Mouse (Mus musculus) kidney, embryonic 14.5 days (tissue): ENCODE results near the gene N4bp2l1. TPM values are rescaled to one million over a fixed set of nuclear protein-coding genes. Genes with fewer than 3 reads are reported as not detected.
A peak's percentile ranks its signal among the peaks of the same experiment; 100 is the strongest.

Source experiments
- ATAC-seq: fragments of 200-750 bp; cut with Nextera tagmentation; 2 replicates; pipeline ENCODE4 v1.8.0; 2017; ENCODE audit warnings: moderate number of reproducible peaks, mild to moderate bottlenecking, moderate TSS enrichment, moderate library complexity; ENCODE audit not compliant: low FRiP score, low TSS enrichment
- H3K27ac ChIP-seq: fragments of 300-500 bp; sonication (generic); 2 replicates; pipeline ENCODE4 v1.5.1; 2014; ENCODE audit warnings: low read depth, mild to moderate bottlenecking, low read length, moderate library complexity, mixed read lengths
- H3K27me3 ChIP-seq: fragments of 300-500 bp; sonication (generic); 2 replicates; pipeline ENCODE4 v1.6.1; 2014; ENCODE audit warnings: mild to moderate bottlenecking, low read length; ENCODE audit not compliant: control insufficient read depth, insufficient read depth
- H3K36me3 ChIP-seq: fragments of 300-500 bp; sonication (generic); 2 replicates; pipeline ENCODE4 v1.6.1; 2014; ENCODE audit warnings: low read length, mixed read lengths; ENCODE audit not compliant: control insufficient read depth, insufficient read depth
- H3K4me1 ChIP-seq: fragments of 300-500 bp; sonication (generic); 2 replicates; pipeline ENCODE4 v1.6.1; 2014; ENCODE audit warnings: low read length, mixed read lengths; ENCODE audit not compliant: control insufficient read depth, insufficient read depth
- H3K4me2 ChIP-seq: fragments of 300-500 bp; sonication (generic); replicated peaks from 2 replicates; pipeline ENCODE4 v1.6.1; 2014; ENCODE audit warnings: low read depth, mild to moderate bottlenecking, low read length
- H3K4me3 ChIP-seq: fragments of 300-500 bp; sonication (generic); 2 replicates; pipeline ENCODE4 v1.5.1; 2014; ENCODE audit warnings: mild to moderate bottlenecking, low read length
- H3K9ac ChIP-seq: fragments of 300-500 bp; sonication (generic); 2 replicates; pipeline ENCODE4 v1.6.1; 2014; ENCODE audit warnings: low read depth, mild to moderate bottlenecking, low read length, moderate library complexity
- H3K9me3 ChIP-seq: fragments of 300-500 bp; sonication (generic); 2 replicates; pipeline ENCODE4 v1.6.1; 2016; ENCODE audit warnings: low read length; ENCODE audit not compliant: control insufficient read depth
- WGBS: fragments of 180-500 bp; shearing (Covaris S2); extraction: QIAGEN DNeasy Blood & Tissue Kit; methylation state at CpG from one replicate; pipeline ENCODE4 v1.1.7; 2014; 5-methylcytosine and 5-hydroxymethylcytosine counted together
- polyA plus RNA-seq: library from polyadenylated mRNA; unstranded; fragments of >200 nt; fragmentation: Nextera tagmentation; extraction: Ambion mirVana; gene quantifications from 2 replicates; pipeline ENCODE4 v1.2.1, GENCODE M21; 2014

Gene N4bp2l1
- polyA plus RNA-seq, 1 experiment from 2014 or later, result 5.5 TPM

GRCm38 (mm10) chr5:150578613-150579171 is 18.3 kb downstream of the N4bp2l1 start:
- no peaks in the 10 kb centered on the region for H3K36me3 ChIP-seq
- peaks cover under 1% of the 10 kb centered on the region; the same call in 1 of the 2 replicates for H3K4me1 ChIP-seq
- H3K27ac ChIP-seq, result no peak overlapping the region
- 39% methylated on average over 6 of the region's 6 CpGs for WGBS
- H3K9ac ChIP-seq, result no peak overlapping the region
- no peak overlapping the region for H3K4me3 ChIP-seq
- H3K9me3 ChIP-seq, result no peaks in the 10 kb centered on the region
- H3K27me3 ChIP-seq, result no peaks in the 10 kb centered on the region
- no peak overlapping the region for H3K4me2 ChIP-seq
- ATAC-seq, result 0 out of 2 replicates have a peak, but pooled peaks have one; percentile 58

GRCm38 (mm10) chr5:150576832-150577231 is 20.2 kb downstream of the N4bp2l1 start:
- H3K9me3 ChIP-seq, result no peaks in the 10 kb centered on the region
- no peaks in the 10 kb centered on the region for H3K27me3 ChIP-seq
- H3K4me3 ChIP-seq, result no peak overlapping the region
- no peak overlapping the region for H3K9ac ChIP-seq
- H3K36me3 ChIP-seq, result no peaks in the 10 kb centered on the region
- no peaks in the 10 kb centered on the region for H3K4me1 ChIP-seq
- no peak for ATAC-seq
- 61% methylated on average over 11 of the region's 11 CpGs for WGBS
- H3K4me2 ChIP-seq, result no peak overlapping the region
- no peak overlapping the region for H3K27ac ChIP-seq

GRCm38 (mm10) chr5:150574885-150575284 is 22.1 kb downstream of the N4bp2l1 start:
- H3K4me3 ChIP-seq, result no peak overlapping the region
- 77% methylated on average over 5 of the region's 5 CpGs for WGBS
- no peak overlapping the region for H3K9ac ChIP-seq
- no peak for ATAC-seq
- H3K9me3 ChIP-seq, result no peaks in the 10 kb centered on the region
- no peak overlapping the region for H3K4me2 ChIP-seq
- no peak overlapping the region for H3K27ac ChIP-seq
- no peaks in the 10 kb centered on the region for H3K4me1 ChIP-seq
- no peaks in the 10 kb centered on the region for H3K27me3 ChIP-seq
- peaks cover 5% of the 10 kb centered on the region; the same call in 1 of the 2 replicates for H3K36me3 ChIP-seq

- H3K4me3 ChIP-seq, result no peak overlapping the region
- peaks cover 8% of the 10 kb centered on the region; the same call in 1 of the 2 replicates for H3K36me3 ChIP-seq
- H3K4me1 ChIP-seq, result no peaks in the 10 kb centered on the region
- no peaks in the 10 kb centered on the region for H3K27me3 ChIP-seq
- no peaks in the 10 kb centered on the region for H3K9me3 ChIP-seq
- no peak for ATAC-seq
- H3K9ac ChIP-seq, result no peak overlapping the region
- no peak overlapping the region for H3K27ac ChIP-seq
- 80% methylated on average over 3 of the region's 3 CpGs for WGBS
- no peak overlapping the region for H3K4me2 ChIP-seq
Observed at GRCm38 (mm10) chr5:150574403-150574802, 22.6 kb downstream of the N4bp2l1 start.

GRCm38 (mm10) chr5:150570496-150571219 is 26.3 kb downstream of the N4bp2l1 start:
- Histone ChIP-seq H3K9ac (no peak overlapping the region), H3K27ac (no peak overlapping the region), H3K27me3 (no peaks in the 10 kb centered on the region), H3K36me3 (peaks cover 25% of the 10 kb centered on the region), H3K4me2 (no peak overlapping the region), H3K9me3 (no peaks in the 10 kb centered on the region), H3K4me1 (no peaks in the 10 kb centered on the region), H3K4me3 (no peak overlapping the region)
- no peak for ATAC-seq
- 93% methylated on average over 11 of the region's 11 CpGs for WGBS

GRCm38 (mm10) chr5:150566971-150567370 is 30.0 kb downstream of the N4bp2l1 start:
- ATAC-seq, result no peak
- no peak overlapping the region for H3K4me3 ChIP-seq
- H3K4me1 ChIP-seq, result no peaks in the 10 kb centered on the region
- no peaks in the 10 kb centered on the region for H3K9me3 ChIP-seq
- H3K36me3 ChIP-seq, result peaks cover 29% of the 10 kb centered on the region
- 92% methylated on average over 5 of the region's 5 CpGs for WGBS
- H3K9ac ChIP-seq, result no peak overlapping the region
- no peak overlapping the region for H3K27ac ChIP-seq
- no peak overlapping the region for H3K4me2 ChIP-seq
- no peaks in the 10 kb centered on the region for H3K27me3 ChIP-seq

GRCm38 (mm10) chr5:150566226-150566625 is 30.8 kb downstream of the N4bp2l1 start:
- no peaks in the 10 kb centered on the region for H3K9me3 ChIP-seq
- H3K27me3 ChIP-seq, result no peaks in the 10 kb centered on the region
- H3K4me3 ChIP-seq, result no peak overlapping the region
- H3K9ac ChIP-seq, result no peak overlapping the region
- WGBS, result 77% methylated on average over 3 of the region's 3 CpGs
- H3K36me3 ChIP-seq, result peaks cover 34% of the 10 kb centered on the region
- no peak overlapping the region for H3K27ac ChIP-seq
- no peak overlapping the region for H3K4me2 ChIP-seq
- no peaks in the 10 kb centered on the region for H3K4me1 ChIP-seq
- ATAC-seq, result no peak

GRCm38 (mm10) chr5:150564426-150564825 is 32.6 kb downstream of the N4bp2l1 start:
- WGBS, result 95% methylated on average over 6 of the region's 6 CpGs
- Histone ChIP-seq H3K36me3 (peaks cover 38% of the 10 kb centered on the region), H3K27me3 (no peaks in the 10 kb centered on the region), H3K4me2 (no peak overlapping the region), H3K9ac (no peak overlapping the region), H3K27ac (no peak overlapping the region), H3K4me1 (no peaks in the 10 kb centered on the region), H3K4me3 (no peak overlapping the region), H3K9me3 (no peaks in the 10 kb centered on the region)
- no peak for ATAC-seq

- 90% methylated on average over 5 of the region's 5 CpGs for WGBS
Observed at GRCm38 (mm10) chr5:150561783-150562182, 35.2 kb downstream of the N4bp2l1 start.

More at GRCm38 (mm10) chr5:150561783-150562182, 35.2 kb downstream of the N4bp2l1 start:
- no peaks in the 10 kb centered on the region for H3K9me3 ChIP-seq
- peaks cover 37% of the 10 kb centered on the region for H3K36me3 ChIP-seq
- H3K27ac ChIP-seq, result no peak overlapping the region
- H3K27me3 ChIP-seq, result no peaks in the 10 kb centered on the region
- no peak for ATAC-seq
- H3K4me1 ChIP-seq, result no peaks in the 10 kb centered on the region
- H3K4me3 ChIP-seq, result no peak overlapping the region
- no peak overlapping the region for H3K4me2 ChIP-seq
- no peak overlapping the region for H3K9ac ChIP-seq
